Mouse (Mus musculus) kidney, embryonic 16.5 days (tissue): ENCODE data around the gene Olfr1469. TPM values are rescaled to one million over a fixed set of nuclear protein-coding genes. Genes with fewer than 3 reads are reported as not detected.
"Not testable (repeated sequence)": the region's sequence is repeated elsewhere in the genome, so short reads cannot be mapped to it uniquely, and the experiment has no call there.

Experiments
- ATAC-seq: fragments of 200-750 bp; cut with Nextera tagmentation; 2 replicates; pipeline ENCODE4 v1.8.0; 2017; ENCODE audit warnings: moderate TSS enrichment; ENCODE audit not compliant: low FRiP score, low TSS enrichment
- H3K27ac ChIP-seq: fragments of 300-500 bp; sonication (generic); 2 replicates; pipeline ENCODE4 v1.5.1; 2014; ENCODE audit warnings: low read length
- H3K27me3 ChIP-seq: fragments of 300-500 bp; sonication (generic); 2 replicates; pipeline ENCODE4 v1.6.1; 2014; ENCODE audit warnings: low read length, control low read depth, mixed read lengths; ENCODE audit not compliant: insufficient read depth
- H3K36me3 ChIP-seq: fragments of 300-500 bp; sonication (generic); 2 replicates; pipeline ENCODE4 v1.6.1; 2014; ENCODE audit warnings: low read length, control low read depth, mixed read lengths; ENCODE audit not compliant: insufficient read depth
- H3K4me1 ChIP-seq: fragments of 300-500 bp; sonication (generic); 2 replicates; pipeline ENCODE4 v1.6.1; 2014; ENCODE audit warnings: low read length, control low read depth, mixed read lengths; ENCODE audit not compliant: insufficient read depth
- H3K4me2 ChIP-seq: fragments of 300-500 bp; sonication (generic); replicated peaks from 2 replicates; pipeline ENCODE4 v1.6.1; 2014; ENCODE audit warnings: low read depth, low read length
- H3K4me3 ChIP-seq: fragments of 300-500 bp; sonication (generic); 2 replicates; pipeline ENCODE4 v1.5.1; 2014; ENCODE audit warnings: mild to moderate bottlenecking, low read length
- H3K9ac ChIP-seq: fragments of 300-500 bp; sonication (generic); replicated peaks from 2 replicates; pipeline ENCODE4 v1.6.1; 2014; ENCODE audit warnings: low read length
- H3K9me3 ChIP-seq: fragments of 300-500 bp; sonication (generic); 2 replicates; pipeline ENCODE4 v1.6.1; 2016; ENCODE audit warnings: low read length, control low read depth
- WGBS: fragments of 180-500 bp; shearing (Covaris S2); extraction: QIAGEN DNeasy Blood & Tissue Kit; methylation state at CpG from one replicate; pipeline ENCODE4 v1.1.7; 2014; 5-methylcytosine and 5-hydroxymethylcytosine counted together
- polyA plus RNA-seq: library from polyadenylated mRNA; unstranded; fragments of >200 nt; fragmentation: Nextera tagmentation; extraction: Ambion mirVana; gene quantifications from 2 replicates; pipeline ENCODE4 v1.2.1, GENCODE M21; 2015

Gene Olfr1469
- polyA plus RNA-seq = not detected in 2 replicates

DNA sequence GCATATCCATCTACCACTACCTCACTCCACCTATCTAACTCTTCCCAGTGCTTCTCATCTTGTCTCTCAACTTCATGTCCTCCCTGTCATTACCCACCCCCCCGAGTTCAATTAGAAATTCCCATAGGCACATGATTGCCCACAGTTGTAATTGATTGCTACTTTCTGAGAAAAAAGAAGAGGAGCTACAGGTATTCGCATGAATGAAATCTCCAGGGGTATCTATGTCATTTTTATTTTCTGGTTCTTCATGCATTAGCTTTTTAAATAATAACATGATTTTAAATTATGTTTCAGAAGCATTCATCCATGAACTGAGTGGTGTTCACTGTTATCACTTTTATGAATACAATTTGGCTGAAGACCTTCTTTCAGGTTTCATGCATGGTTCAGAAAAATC, at the start of gene Olfr1469:
Gene Olfr1469 (plus strand): TSS at position 301 of the 400 bp plus-strand sequence.
- H3K4me2 ChIP-seq = no peak within 1 kb of the TSS
- no peaks in the 10 kb centered on the region; the same call in 1 of the 2 replicates for H3K9me3 ChIP-seq
- no peaks in the 10 kb centered on the region for H3K4me1 ChIP-seq
- 66% methylated on average over 2 of the region's 2 CpGs for WGBS
- no peaks in the 10 kb centered on the region for H3K27me3 ChIP-seq
- no peaks in the 10 kb centered on the region for H3K36me3 ChIP-seq
- no peak for ATAC-seq
- H3K27ac ChIP-seq = no peak within 1 kb of the TSS
- H3K9ac ChIP-seq = no peak within 1 kb of the TSS
- no peak within 1 kb of the TSS for H3K4me3 ChIP-seq

GRCm38 (mm10) chr19:13361936-13362335, 45.7 kb upstream of the Olfr1469 start, which contains the start of gene Olfr1467:
Gene Olfr1467 (plus strand): TSS chr19:13362236.
- no peaks in the 10 kb centered on the region for H3K36me3 ChIP-seq
- no peaks in the 10 kb centered on the region for H3K4me1 ChIP-seq
- H3K4me2 ChIP-seq = no peak within 1 kb of the TSS
- no peak within 1 kb of the TSS for H3K27ac ChIP-seq
- H3K27me3 ChIP-seq = no peaks in the 10 kb centered on the region
- no peak within 1 kb of the TSS for H3K9ac ChIP-seq
- no peak for ATAC-seq
- WGBS = 70% methylated on average over 2 of the region's 2 CpGs
- peaks cover 11% of the 10 kb centered on the region for H3K9me3 ChIP-seq
- no peak within 1 kb of the TSS for H3K4me3 ChIP-seq

DNA sequence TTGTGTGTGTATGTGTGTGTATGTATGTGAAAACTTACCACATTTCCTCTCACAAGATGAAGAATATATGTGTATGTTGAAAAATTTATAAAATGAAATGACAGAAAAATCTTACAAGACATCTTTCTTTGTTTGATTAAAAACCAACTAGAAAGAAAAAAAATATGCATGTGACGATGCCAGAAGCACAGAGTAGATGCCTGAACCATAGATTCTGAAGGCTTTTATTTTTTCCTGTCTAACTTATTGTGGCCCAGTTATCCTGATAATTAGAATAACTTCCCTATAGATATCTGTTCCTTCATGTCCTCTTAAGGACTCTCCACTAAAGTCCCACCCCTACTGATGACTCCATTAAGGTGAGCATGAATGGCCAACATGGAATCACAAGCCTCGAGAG, 35.5 kb downstream of the Olfr1469 start, which contains the start of gene Olfr1471:
Gene Olfr1471 (plus strand): TSS at position 301 of the 400 bp plus-strand sequence.
- H3K36me3 ChIP-seq, H3K27me3 ChIP-seq, H3K4me1 ChIP-seq, ATAC-seq, H3K4me2 ChIP-seq, H3K9ac ChIP-seq, H3K4me3 ChIP-seq, H3K9me3 ChIP-seq, H3K27ac ChIP-seq: not testable (repeated sequence)
- 69% methylated on average over 2 of the region's 2 CpGs for WGBS

GRCm38 (mm10) chr19:13455986-13456385, 48.3 kb downstream of the Olfr1469 start, which contains the start of gene Olfr1472:
Gene Olfr1472 (minus strand): TSS chr19:13456086.
- no peak within 1 kb of the TSS for H3K27ac ChIP-seq
- H3K9me3 ChIP-seq = peaks cover 8% of the 10 kb centered on the region; the same call in 1 of the 2 replicates
- H3K27me3 ChIP-seq = no peaks in the 10 kb centered on the region
- no peak within 1 kb of the TSS for H3K9ac ChIP-seq
- no peaks in the 10 kb centered on the region for H3K4me1 ChIP-seq
- H3K4me2 ChIP-seq = no peak within 1 kb of the TSS
- no peak within 1 kb of the TSS for H3K4me3 ChIP-seq
- no peaks in the 10 kb centered on the region for H3K36me3 ChIP-seq
- no peak for ATAC-seq
- 72% methylated on average over 1 of the region's 1 CpGs for WGBS

Other genes starting within 250 kb of the Olfr1469 start
- gene Olfr1461, start 244.8 kb upstream of the Olfr1469 start, polyA plus RNA-seq = not detected in 2 replicates
- gene Olfr1462, start 222.1 kb upstream of the Olfr1469 start, polyA plus RNA-seq = not detected in 2 replicates
- not detected in 2 replicates for gene Olfr1463, start 176.5 kb upstream of the Olfr1469 start, polyA plus RNA-seq
- not detected in 2 replicates for gene Olfr1465, start 92.3 kb upstream of the Olfr1469 start, polyA plus RNA-seq
- gene Olfr1466, start 69.0 kb upstream of the Olfr1469 start, polyA plus RNA-seq = not detected in 2 replicates
- not detected in 2 replicates for gene Olfr1467, start 45.6 kb upstream of the Olfr1469 start, polyA plus RNA-seq
- gene Olfr1471, start 35.6 kb downstream of the Olfr1469 start, polyA plus RNA-seq = not detected in 2 replicates
- gene Olfr1472, start 48.2 kb downstream of the Olfr1469 start, polyA plus RNA-seq = not detected in 2 replicates
- not detected in 2 replicates for gene Olfr1474, start 61.7 kb downstream of the Olfr1469 start, polyA plus RNA-seq
- gene Olfr1475, start 72.3 kb downstream of the Olfr1469 start, polyA plus RNA-seq = not detected in 2 replicates
- gene Olfr1477, start 92.7 kb downstream of the Olfr1469 start, polyA plus RNA-seq = not detected in 2 replicates
- gene Olfr1480, start 120.1 kb downstream of the Olfr1469 start, polyA plus RNA-seq = not detected in 2 replicates
- not detected in 2 replicates for gene Olfr1484, start 175.7 kb downstream of the Olfr1469 start, polyA plus RNA-seq
- not detected in 2 replicates for gene Olfr1487, start 209.5 kb downstream of the Olfr1469 start, polyA plus RNA-seq
- gene Olfr1489, start 223.8 kb downstream of the Olfr1469 start, polyA plus RNA-seq = not detected in 2 replicates
- not detected in 2 replicates for gene Olfr1490, start 243.2 kb downstream of the Olfr1469 start, polyA plus RNA-seq